Mouse (Mus musculus) heart, embryonic 16.5 days (tissue): ENCODE data around the gene Gpr15. TPM values are rescaled to one million over a fixed set of nuclear protein-coding genes. Genes with fewer than 3 reads are reported as not detected.

Experiments
- ATAC-seq: fragments of 200-750 bp; cut with Nextera tagmentation; replicated peaks from 2 replicates; pipeline ENCODE4 v1.8.0; 2017; ENCODE audit warnings: moderate number of reproducible peaks; ENCODE audit not compliant: insufficient read depth, low FRiP score; ENCODE audit errors: extremely low read depth
- H3K27ac ChIP-seq: fragments of 300-500 bp; sonication (generic); 2 replicates; pipeline ENCODE4 v1.5.1; 2014; ENCODE audit warnings: mild to moderate bottlenecking, low read length, control low read depth, moderate library complexity
- H3K27me3 ChIP-seq: fragments of 300-500 bp; sonication (generic); 2 replicates; pipeline ENCODE4 v1.6.1; 2014; ENCODE audit warnings: low read length, mixed read lengths; ENCODE audit not compliant: control insufficient read depth, insufficient read depth
- H3K36me3 ChIP-seq: fragments of 300-500 bp; sonication (generic); 2 replicates; pipeline ENCODE4 v1.6.1; 2014; ENCODE audit not compliant: control insufficient read depth, insufficient read depth
- H3K4me1 ChIP-seq: fragments of 300-500 bp; sonication (generic); 2 replicates; pipeline ENCODE4 v1.6.1; 2014; ENCODE audit warnings: low read length, mixed read lengths; ENCODE audit not compliant: control insufficient read depth, insufficient read depth
- H3K4me2 ChIP-seq: fragments of 300-500 bp; sonication (generic); 2 replicates; pipeline ENCODE4 v1.6.1; 2014; ENCODE audit warnings: low read depth, mild to moderate bottlenecking, control low read depth, low read length
- H3K4me3 ChIP-seq: fragments of 300-500 bp; sonication (generic); 2 replicates; pipeline ENCODE4 v1.5.1; 2014; ENCODE audit warnings: mild to moderate bottlenecking, control low read depth, low read length
- H3K9ac ChIP-seq: fragments of 300-500 bp; sonication (generic); 2 replicates; pipeline ENCODE4 v1.6.1; 2014; ENCODE audit warnings: low read length, control low read depth
- H3K9me3 ChIP-seq: fragments of 300-500 bp; sonication (generic); replicated peaks from 2 replicates; pipeline ENCODE4 v1.6.1; 2016; ENCODE audit warnings: low read length; ENCODE audit not compliant: control insufficient read depth
- WGBS: fragments of 180-500 bp; shearing (Covaris S2); extraction: QIAGEN DNeasy Blood & Tissue Kit; methylation state at CpG from one replicate; pipeline ENCODE4 v1.1.7; 2014; 5-methylcytosine and 5-hydroxymethylcytosine counted together
- polyA plus RNA-seq: library from polyadenylated mRNA; unstranded; fragments of >200 nt; fragmentation: Nextera tagmentation; extraction: Ambion mirVana; gene quantifications from 2 replicates; pipeline ENCODE4 v1.2.1, GENCODE M21; 2015

Gene Gpr15
- polyA plus RNA-seq, 1 experiment from 2014 or later: 1.00 TPM

- H3K27me3 ChIP-seq: no peaks in the 10 kb centered on the region
- 92% methylated on average over 4 of the region's 4 CpGs for WGBS
- H3K4me2 ChIP-seq: no peak overlapping the region
- H3K36me3 ChIP-seq: no peaks in the 10 kb centered on the region
- H3K27ac ChIP-seq: no peak overlapping the region
- H3K9me3 ChIP-seq: no peaks in the 10 kb centered on the region
- H3K9ac ChIP-seq: no peak overlapping the region
- peaks cover 11% of the 10 kb centered on the region for H3K4me1 ChIP-seq
- ATAC-seq: no peak
- no peak overlapping the region for H3K4me3 ChIP-seq
Measured at GRCm38 (mm10) chr16:58707276-58707905, 11.5 kb downstream of the Gpr15 start.

- no peak overlapping the region for H3K4me3 ChIP-seq
- ATAC-seq: no peak
- no peak overlapping the region for H3K9ac ChIP-seq
- H3K27me3 ChIP-seq: no peaks in the 10 kb centered on the region
- no peak overlapping the region for H3K27ac ChIP-seq
- H3K36me3 ChIP-seq: no peaks in the 10 kb centered on the region
- H3K4me2 ChIP-seq: no peak overlapping the region
- H3K9me3 ChIP-seq: no peaks in the 10 kb centered on the region
- peaks cover 11% of the 10 kb centered on the region for H3K4me1 ChIP-seq
Measured at GRCm38 (mm10) chr16:58704999-58705398, 13.9 kb downstream of the Gpr15 start.

- H3K4me3 ChIP-seq: no peak overlapping the region
- H3K4me2 ChIP-seq: peak overlapping the region; percentile 50
- peak overlapping the region; percentile 11 for H3K27ac ChIP-seq
- peaks cover 11% of the 10 kb centered on the region for H3K4me1 ChIP-seq
- H3K36me3 ChIP-seq: no peaks in the 10 kb centered on the region
- no peaks in the 10 kb centered on the region for H3K27me3 ChIP-seq
- ATAC-seq: 0 out of 2 replicates have a peak, but pooled peaks have one; percentile 32
- 9% methylated on average over 10 of the region's 10 CpGs for WGBS
- H3K9me3 ChIP-seq: no peaks in the 10 kb centered on the region
- no peak overlapping the region; the same call in 1 of the 2 replicates for H3K9ac ChIP-seq
Measured at GRCm38 (mm10) chr16:58703382-58704124, 15.3 kb downstream of the Gpr15 start.

- Histone ChIP-seq H3K27me3 (no peaks in the 10 kb centered on the region), H3K9me3 (no peaks in the 10 kb centered on the region), H3K36me3 (no peaks in the 10 kb centered on the region), H3K4me3 (no peak overlapping the region), H3K27ac (no peak overlapping the region), H3K4me2 (no peak overlapping the region), H3K4me1 (peaks cover 11% of the 10 kb centered on the region), H3K9ac (no peak overlapping the region)
- no peak for ATAC-seq
- 76% methylated on average over 10 of the region's 10 CpGs for WGBS
Measured at GRCm38 (mm10) chr16:58702329-58702932, 16.4 kb downstream of the Gpr15 start.

GRCm38 (mm10) chr16:58701779-58702178 is 17.1 kb downstream of the Gpr15 start:
- Histone ChIP-seq H3K9me3 (no peaks in the 10 kb centered on the region), H3K27ac (no peak overlapping the region), H3K4me1 (peaks cover 11% of the 10 kb centered on the region), H3K27me3 (no peaks in the 10 kb centered on the region), H3K36me3 (no peaks in the 10 kb centered on the region), H3K4me2 (no peak overlapping the region), H3K4me3 (no peak overlapping the region), H3K9ac (no peak overlapping the region)
- no peak for ATAC-seq
- WGBS: 47% methylated on average over 6 of the region's 6 CpGs

- H3K27me3 ChIP-seq: no peaks in the 10 kb centered on the region
- no peak overlapping the region for H3K9ac ChIP-seq
- no peak overlapping the region for H3K4me2 ChIP-seq
- no peaks in the 10 kb centered on the region for H3K36me3 ChIP-seq
- peaks cover 11% of the 10 kb centered on the region for H3K4me1 ChIP-seq
- 76% methylated on average over 12 of the region's 12 CpGs for WGBS
- no peak overlapping the region for H3K27ac ChIP-seq
- H3K9me3 ChIP-seq: no peaks in the 10 kb centered on the region
- ATAC-seq: no peak
- H3K4me3 ChIP-seq: no peak overlapping the region
Measured at GRCm38 (mm10) chr16:58700816-58701424, 17.9 kb downstream of the Gpr15 start.

- no peaks in the 10 kb centered on the region for H3K36me3 ChIP-seq
- no peaks in the 10 kb centered on the region for H3K27me3 ChIP-seq
- 82% methylated on average over 6 of the region's 6 CpGs for WGBS
- no peak overlapping the region for H3K4me3 ChIP-seq
- H3K9ac ChIP-seq: no peak overlapping the region
- ATAC-seq: no peak
- no peak overlapping the region for H3K4me2 ChIP-seq
- no peaks in the 10 kb centered on the region for H3K9me3 ChIP-seq
- no peak overlapping the region for H3K27ac ChIP-seq
- peaks cover 11% of the 10 kb centered on the region for H3K4me1 ChIP-seq
Measured at GRCm38 (mm10) chr16:58700174-58700573, 18.7 kb downstream of the Gpr15 start.

- H3K9ac ChIP-seq: no peak overlapping the region
- H3K4me3 ChIP-seq: no peak overlapping the region
- H3K27ac ChIP-seq: no peak overlapping the region
- H3K27me3 ChIP-seq: no peaks in the 10 kb centered on the region
- H3K9me3 ChIP-seq: no peaks in the 10 kb centered on the region
- H3K4me2 ChIP-seq: no peak overlapping the region
- 95% methylated on average over 1 of the region's 1 CpGs for WGBS
- ATAC-seq: no peak
- H3K36me3 ChIP-seq: no peaks in the 10 kb centered on the region
- H3K4me1 ChIP-seq: no peaks in the 10 kb centered on the region
Measured at GRCm38 (mm10) chr16:58697261-58697660, 21.6 kb downstream of the Gpr15 start.

- H3K36me3 ChIP-seq: no peaks in the 10 kb centered on the region
- no peaks in the 10 kb centered on the region for H3K9me3 ChIP-seq
- no peak overlapping the region for H3K9ac ChIP-seq
- no peak overlapping the region for H3K4me2 ChIP-seq
- no peaks in the 10 kb centered on the region for H3K4me1 ChIP-seq
- ATAC-seq: no peak
- H3K27me3 ChIP-seq: no peaks in the 10 kb centered on the region
- 84% methylated on average over 3 of the region's 3 CpGs for WGBS
- no peak overlapping the region for H3K27ac ChIP-seq
- H3K4me3 ChIP-seq: no peak overlapping the region
Measured at GRCm38 (mm10) chr16:58696796-58697195, 22.1 kb downstream of the Gpr15 start.
